In the genomic region with DNA sequence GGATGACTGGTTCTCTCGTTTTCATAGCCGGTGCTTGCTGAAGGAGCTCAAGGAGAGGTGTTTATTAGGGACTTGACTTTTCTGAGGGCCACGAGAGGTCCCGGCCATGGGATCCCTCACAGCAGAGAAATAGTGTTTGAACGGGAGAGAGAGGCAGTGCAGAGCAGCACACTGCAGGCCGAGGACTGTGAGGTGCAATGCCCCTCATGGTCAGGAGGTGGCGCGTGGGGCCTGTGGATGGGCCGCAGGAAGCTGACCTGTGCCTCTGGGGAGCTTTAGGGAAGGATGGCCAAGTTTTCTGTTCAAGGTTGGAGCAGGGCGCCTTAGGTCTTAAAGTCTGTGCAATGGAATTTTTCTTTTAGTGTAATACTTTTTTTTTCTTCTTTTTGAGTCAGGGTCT, we compare ENCODE assay signal across 9 mouse cellular contexts. TPM values are rescaled to one million over a fixed set of nuclear protein-coding genes. Genes with fewer than 3 reads are reported as not detected.
A peak's percentile ranks its signal among the peaks of the same experiment; 100 is the strongest.
DNase-seq lines count a peak whose midpoint lies in the region; ATAC-seq and TF ChIP-seq lines count a peak whose summit lies in the region.
"Had no signal": no experiment of that assay in that cellular context is flagged by ENCODE, and none has a peak within 500 bp of the region (broad histone marks: within the 10 kb centered on the region; RNA-seq: fewer than 3 reads in every experiment).

No protein-coding gene starts in this region.

- ATAC-seq in forebrain, embryonic 14.5 days, result peak; percentile 50
- ATAC-seq in lung, embryonic 16.5 days (ENCODE audit: low read depth), result peak; percentile 21; the same call in 1 of the 2 replicates
- no peak for ATAC-seq in inflammation-experienced regulatory T-cells, adult 6 months

- no peak overlapping the region for H3K9ac ChIP-seq in forebrain, embryonic 14.5 days (ENCODE audit: low read length)
- no peak overlapping the region for H3K9ac ChIP-seq in lung, embryonic 16.5 days (ENCODE audit: low read length)
- H3K9ac ChIP-seq: midbrain, embryonic 12.5 days had no signal

- H3K4me3 ChIP-seq in bone marrow macrophage, adult 2 months (ENCODE audit: insufficient read depth, low read length), result no peak overlapping the region
- no peak overlapping the region for H3K4me3 ChIP-seq in forebrain, embryonic 14.5 days (ENCODE audit: low read depth, low read length)
- no peak overlapping the region for H3K4me3 ChIP-seq in lung, embryonic 16.5 days (ENCODE audit: low read length)
- no peak overlapping the region for H3K4me3 ChIP-seq in small intestine, adult 2 months (ENCODE audit: low read depth, low read length)
- H3K4me3 ChIP-seq: midbrain, embryonic 12.5 days had no signal

- TF ChIP-seq CTCF in bone marrow macrophage, adult 2 months (IDR thresholded peaks at IDR 0.05; ENCODE audit: low read depth, low read length), result 0 out of 2 replicates have a peak, but pooled peaks have one; percentile 14
- TF ChIP-seq CTCF in small intestine, adult 2 months (IDR thresholded peaks at IDR 0.05; ENCODE audit: extremely low read depth, insufficient read length, insufficient replicate concordance, low read depth, low read length), result peak; percentile 71

- 32% methylated on average over 10 of the region's 10 CpGs for WGBS in forebrain, embryonic 14.5 days
- 25% methylated on average over 10 of the region's 10 CpGs for WGBS in lung, embryonic 16.5 days
- WGBS in small intestine, adult 2 months, result 40% methylated on average over 10 of the region's 10 CpGs

- peak; percentile 44 for DNase-seq in urinary bladder, adult 2 months (ENCODE audit: low spot score)
- DNase-seq in urinary bladder, postnatal 10 days (ENCODE audit: low spot score), result no peak
- DNase-seq in forebrain, embryonic 14.5 days (ENCODE audit: low spot score), result peak; percentile 53
- DNase-seq in heart, postnatal 4 days, result peak; percentile 85

- H3K4me2 ChIP-seq in forebrain, embryonic 14.5 days (ENCODE audit: low read length), result no peak overlapping the region
- H3K4me2 ChIP-seq in lung, embryonic 16.5 days (ENCODE audit: low read depth, low read length), result no peak overlapping the region
- H3K4me2 ChIP-seq: midbrain, embryonic 12.5 days had no signal

- peaks cover 4% of the 10 kb centered on the region; the same call in 1 of the 2 replicates for H3K4me1 ChIP-seq in bone marrow macrophage, adult 2 months (ENCODE audit: control insufficient read depth, insufficient read depth, low read length)
- H3K4me1 ChIP-seq in forebrain, embryonic 14.5 days (ENCODE audit: control insufficient read depth, insufficient read depth, low read length), result no peaks in the 10 kb centered on the region
- H3K4me1 ChIP-seq in lung, embryonic 16.5 days (replicated peaks; ENCODE audit: control insufficient read depth, insufficient read depth, low read length), result no peaks in the 10 kb centered on the region
- H3K4me1 ChIP-seq in small intestine, adult 2 months (ENCODE audit: control insufficient read depth, insufficient read depth, insufficient read length, low read length), result no peaks in the 10 kb centered on the region

- TF ChIP-seq POLR2A in bone marrow macrophage, adult 2 months (IDR thresholded peaks at IDR 0.05; ENCODE audit: borderline replicate concordance, low read depth, low read length), result no peak
- no peak for TF ChIP-seq POLR2A in small intestine, adult 2 months (IDR thresholded peaks at IDR 0.05; ENCODE audit: low read depth, low read length)

- H3K27ac ChIP-seq in bone marrow macrophage, adult 2 months (ENCODE audit: insufficient read depth, low read depth, low read length), result no peak overlapping the region
- no peak overlapping the region for H3K27ac ChIP-seq in forebrain, embryonic 14.5 days (ENCODE audit: low read depth, low read length)
- no peak overlapping the region for H3K27ac ChIP-seq in lung, embryonic 16.5 days (ENCODE audit: low read length)
- no peak overlapping the region for H3K27ac ChIP-seq in small intestine, adult 2 months (ENCODE audit: insufficient read depth, low read depth, low read length)
- H3K27ac ChIP-seq: midbrain, embryonic 12.5 days had no signal

- no peaks in the 10 kb centered on the region for H3K27me3 ChIP-seq in forebrain, embryonic 14.5 days (replicated peaks; ENCODE audit: control insufficient read depth, insufficient read depth, low read length)
- H3K27me3 ChIP-seq in lung, embryonic 16.5 days (ENCODE audit: control insufficient read depth, insufficient read depth, low read depth, low read length), result no peaks in the 10 kb centered on the region
- H3K27me3 ChIP-seq in small intestine, adult 2 months (ENCODE audit: control insufficient read depth, insufficient read depth, low read length), result no peaks in the 10 kb centered on the region
- H3K27me3 ChIP-seq: midbrain, embryonic 12.5 days had no signal

- H3K36me3 ChIP-seq in forebrain, embryonic 14.5 days (ENCODE audit: control insufficient read depth, insufficient read depth, low read length), result peaks cover 6% of the 10 kb centered on the region; the same call in 1 of the 2 replicates
- H3K36me3 ChIP-seq in lung, embryonic 16.5 days (ENCODE audit: control insufficient read depth, insufficient read depth, low read length), result peaks cover 6% of the 10 kb centered on the region
- H3K36me3 ChIP-seq in small intestine, adult 2 months (ENCODE audit: control insufficient read depth, insufficient read depth, low read length), result peaks cover 35% of the 10 kb centered on the region; the same call in 1 of the 2 replicates

- H3K9me3 ChIP-seq in forebrain, embryonic 14.5 days (replicated peaks; ENCODE audit: control insufficient read depth, low read length), result no peaks in the 10 kb centered on the region
- no peaks in the 10 kb centered on the region for H3K9me3 ChIP-seq in lung, embryonic 16.5 days (ENCODE audit: control insufficient read depth, low read length)
- H3K9me3 ChIP-seq: midbrain, embryonic 12.5 days had no signal

RNA-seq across cellular contexts. Expression of a gene that starts 25.5 kb away (rescaled TPM):
- 19.0 and 21.0 TPM in 2 replicates for polyA plus RNA-seq in urinary bladder, adult 2 months (2012; rRNA removed)
- 37.2 and 39.8 TPM in 2 replicates for polyA plus RNA-seq in bone marrow macrophage, adult 2 months (2012; ENCODE audit: insufficient read depth, insufficient read length, missing spikeins)
- polyA plus RNA-seq in forebrain, embryonic 14.5 days (2014; fragmentation: Nextera tagmentation; extraction: Ambion mirVana), result 8.0 and 9.4 TPM in 2 replicates
- 10 to 100 TPM; 16.5 to 20.6 TPM for total RNA-seq in heart, postnatal 4 days (2021)
- polyA plus RNA-seq in lung, embryonic 16.5 days (2015; fragmentation: Nextera tagmentation; extraction: Ambion mirVana), result 13.6 and 14.3 TPM in 2 replicates
- polyA plus RNA-seq in small intestine, adult 2 months (2012; rRNA removed), result 23.1 and 54.8 TPM in 2 replicates
- 10 to 100 TPM; 10.6 to 12.5 (median 11.6) TPM for polyA plus RNA-seq in inflammation-experienced regulatory T-cells, adult 6 months (2017; shearing (Covaris generic))

RNA-seq across cellular contexts. Expression of a gene that starts 53.9 kb away (rescaled TPM):
- 10.9 and 12.1 TPM in 2 replicates for polyA plus RNA-seq in urinary bladder, adult 2 months (2012; rRNA removed)
- polyA plus RNA-seq in bone marrow macrophage, adult 2 months (2012; ENCODE audit: insufficient read depth, insufficient read length, missing spikeins), result 103 and 111 TPM in 2 replicates
- polyA plus RNA-seq in forebrain, embryonic 14.5 days (2014; fragmentation: Nextera tagmentation; extraction: Ambion mirVana), result 20.8 and 21.3 TPM in 2 replicates
- total RNA-seq in heart, postnatal 4 days (2021), result 10 to 100 TPM; 39.1 to 40.2 TPM
- 25.2 and 26.4 TPM in 2 replicates for polyA plus RNA-seq in lung, embryonic 16.5 days (2015; fragmentation: Nextera tagmentation; extraction: Ambion mirVana)
- polyA plus RNA-seq in small intestine, adult 2 months (2012; rRNA removed), result 14.4 and 47.8 TPM in 2 replicates
- polyA plus RNA-seq in inflammation-experienced regulatory T-cells, adult 6 months (2017; shearing (Covaris generic)), result 1 to 10 TPM; 2.3 to 6.6 (median 5.9) TPM
